In the genomic region with DNA sequence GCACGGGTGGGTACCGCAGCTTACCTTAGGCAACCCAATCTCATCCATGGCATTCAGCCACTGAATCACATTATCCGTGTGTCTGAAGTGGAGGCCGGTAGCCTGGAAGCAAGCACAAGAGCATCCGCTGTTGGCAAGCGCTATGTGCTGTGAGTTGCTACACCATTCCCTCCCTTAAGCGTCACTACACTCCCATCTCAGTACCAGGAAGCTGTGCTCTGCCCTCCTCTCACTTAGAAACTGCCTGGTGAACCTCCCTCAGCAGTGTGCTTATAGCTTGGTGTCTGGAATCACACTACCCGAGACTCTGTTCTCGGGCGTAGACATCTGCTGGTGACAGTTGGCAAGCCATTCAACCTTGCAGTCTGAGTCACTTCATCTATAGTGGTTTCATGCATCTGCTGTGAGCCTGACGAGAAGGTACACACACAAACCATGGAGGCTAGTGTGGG, we compare ENCODE assay signal across 9 mouse cellular contexts. TPM values are rescaled to one million over a fixed set of nuclear protein-coding genes. Genes with fewer than 3 reads are reported as not detected.
DNase-seq lines count a peak whose midpoint lies in the region; ATAC-seq and TF ChIP-seq lines count a peak whose summit lies in the region.
"Had no signal": no experiment of that assay in that cellular context is flagged by ENCODE, and none has a peak within 500 bp of the region (broad histone marks: within the 10 kb centered on the region; RNA-seq: fewer than 3 reads in every experiment).

No protein-coding gene starts in this region.

- H3K27me3 ChIP-seq in neural tube, embryonic 15.5 days (replicated peaks), result no peaks in the 10 kb centered on the region

- H3K36me3 ChIP-seq in neural tube, embryonic 15.5 days, result peaks cover 5% of the 10 kb centered on the region; the same call in 1 of the 2 replicates

- H3K27ac ChIP-seq in neural tube, embryonic 15.5 days (replicated peaks), result 0 out of 2 replicates have a peak overlapping the region, but pooled peaks have one; percentile 9
- H3K27ac ChIP-seq in cortical plate, adult 2 months (ENCODE audit: insufficient read depth, low read length), result no peak overlapping the region

- no peak overlapping the region for H3K4me2 ChIP-seq in neural tube, embryonic 15.5 days

- peak; percentile 50 for ATAC-seq in neural tube, embryonic 15.5 days (ENCODE audit: low FRiP score)

- H3K9ac ChIP-seq in neural tube, embryonic 15.5 days (replicated peaks), result no peak overlapping the region

- no peak for TF ChIP-seq CTCF in cortical plate, adult 2 months (IDR thresholded peaks at IDR 0.05; ENCODE audit: extremely low read depth, insufficient read depth, low read length)

- 72% methylated on average over 11 of the region's 11 CpGs for WGBS in neural tube, embryonic 15.5 days

- peak; percentile 50; the same call in 1 of the 2 replicates for TF ChIP-seq POLR2A in cortical plate, adult 2 months (IDR thresholded peaks at IDR 0.05; ENCODE audit: extremely low read depth, insufficient read depth, low read length)

- H3K4me3 ChIP-seq in neural tube, embryonic 15.5 days (replicated peaks), result no peak overlapping the region
- H3K4me3 ChIP-seq in cortical plate, adult 2 months (ENCODE audit: insufficient read depth, low read length), result no peak overlapping the region
- H3K4me3 ChIP-seq: megakaryocyte, embryonic 14.5 days had no signal

- peaks cover 2% of the 10 kb centered on the region; the same call in 1 of the 2 replicates for H3K4me1 ChIP-seq in neural tube, embryonic 15.5 days
- peaks cover 13% of the 10 kb centered on the region for H3K4me1 ChIP-seq in cortical plate, adult 2 months (ENCODE audit: control insufficient read depth, insufficient read depth, low read length)

- DNase-seq in neural tube, embryonic 10.5 days (ENCODE audit: extremely low spot score, low spot score), result no peak
- peak; percentile 60 to 66 for DNase-seq in layer of hippocampus, postnatal 36 days
- DNase-seq in natural killer cell, adult 2 months (ENCODE audit: low spot score in 2 of 2), result no peak
- DNase-seq in Muller cell, postnatal 12 days (ENCODE audit: inconsistent ontology term), result no peak
- no peak for DNase-seq in adrenal gland, postnatal 4 days (ENCODE audit: low spot score in 2 of 2)
- DNase-seq: retina, postnatal 1 day had no signal

- H3K9me3 ChIP-seq in neural tube, embryonic 15.5 days (replicated peaks), result no peaks in the 10 kb centered on the region

RNA-seq across cellular contexts. Expression of a gene that starts 58.9 kb away (rescaled TPM):
- 18.1 and 31.0 TPM in 2 replicates for polyA plus RNA-seq in neural tube, embryonic 15.5 days (2015; fragmentation: Nextera tagmentation; extraction: Ambion mirVana)
- polyA plus RNA-seq in cortical plate, adult 2 months (2012; rRNA removed), result 18.9 and 19.8 TPM in 2 replicates
- 10 to 100 TPM; 19.5 to 23.9 TPM for total RNA-seq in layer of hippocampus, postnatal 36 days (2021)
- total RNA-seq in adrenal gland, postnatal 4 days (2021), result 100 to 1,000 TPM in 1 of 2 experiments, 10 to 100 TPM in 1; 92.0 to 107 TPM

Comparison
In these comparisons a context has a peak if more than half of its experiments do, and no peak if none do; other contexts are left out.
1. DNase-seq: peak in layer of hippocampus, postnatal 36 days (2 of 2); none in neural tube, embryonic 10.5 days (single experiment), natural killer cell, adult 2 months (0 of 2), Muller cell, postnatal 12 days (single experiment) and adrenal gland, postnatal 4 days (0 of 2).